Mouse (Mus musculus) heart, embryonic 14.5 days (tissue): Measurements from ENCODE around the gene A630001G21Rik. TPM values are rescaled to one million over a fixed set of nuclear protein-coding genes. Genes with fewer than 3 reads are reported as not detected.

Experiments
- ATAC-seq: fragments of 200-750 bp; cut with Nextera tagmentation; 2 replicates; pipeline ENCODE4 v1.8.0; 2017; ENCODE audit warnings: low read depth, moderate TSS enrichment; ENCODE audit not compliant: insufficient number of reproducible peaks, insufficient read depth, low FRiP score
- H3K27ac ChIP-seq, 2 experiments: fragments of 200-500 bp in 1 of 2; fragments of 300-500 bp in 1 of 2; sonication (generic) in 1 of 2; replicated peaks in 1 of 2; 2 replicates each; pipeline ENCODE4 v1.5.1; 2012 to 2014; ENCODE audit warnings: low read depth in 2 of 2, low read length in 2 of 2, control low read depth in 1 of 2, mild to moderate bottlenecking in 1 of 2, mixed read lengths in 1 of 2; ENCODE audit not compliant: control insufficient read depth in 1 of 2, insufficient read depth in 1 of 2
- H3K27me3 ChIP-seq: fragments of 300-500 bp; sonication (generic); 2 replicates; pipeline ENCODE4 v1.6.1; 2014; ENCODE audit warnings: mild to moderate bottlenecking, low read length, control low read depth; ENCODE audit not compliant: control insufficient read depth, insufficient read depth
- H3K36me3 ChIP-seq: fragments of 300-500 bp; sonication (generic); 2 replicates; pipeline ENCODE4 v1.6.1; 2014; ENCODE audit warnings: mild to moderate bottlenecking, control low read depth, low read length, mixed read lengths; ENCODE audit not compliant: control insufficient read depth, insufficient read depth
- H3K4me1 ChIP-seq, 2 experiments: fragments of 200-500 bp in 1 of 2; fragments of 300-500 bp in 1 of 2; sonication (generic) in 1 of 2; 2 replicates each; pipeline ENCODE4 v1.6.1; 2012 to 2014; ENCODE audit warnings: low read length in 2 of 2, control low read depth in 1 of 2, mixed read lengths in 1 of 2; ENCODE audit not compliant: control insufficient read depth in 2 of 2, insufficient read depth in 2 of 2
- H3K4me2 ChIP-seq: fragments of 300-500 bp; sonication (generic); 2 replicates; pipeline ENCODE4 v1.6.1; 2014; ENCODE audit warnings: mild to moderate bottlenecking, low read length
- H3K4me3 ChIP-seq, 2 experiments: fragments of 200-500 bp in 1 of 2; fragments of 300-500 bp in 1 of 2; sonication (generic) in 1 of 2; 2 replicates each; pipeline ENCODE4 v1.5.1; 2012 to 2014; ENCODE audit warnings: low read length in 2 of 2, mild to moderate bottlenecking in 2 of 2, control low read depth in 1 of 2, low read depth in 1 of 2, moderate library complexity in 1 of 2; ENCODE audit not compliant: control insufficient read depth in 1 of 2, insufficient read depth in 1 of 2
- H3K9ac ChIP-seq: fragments of 300-500 bp; sonication (generic); 2 replicates; pipeline ENCODE4 v1.6.1; 2014; ENCODE audit warnings: mild to moderate bottlenecking, low read length
- H3K9me3 ChIP-seq: fragments of 300-500 bp; sonication (generic); 2 replicates; pipeline ENCODE4 v1.6.1; 2016; ENCODE audit warnings: low read length, control low read depth; ENCODE audit not compliant: control insufficient read depth
- WGBS: fragments of 180-500 bp; shearing (Covaris S2); extraction: QIAGEN DNeasy Blood & Tissue Kit; methylation state at CpG from one replicate; pipeline ENCODE4 v1.1.7; 2014; 5-methylcytosine and 5-hydroxymethylcytosine counted together
- microRNA-seq: library from miRNA; unstranded; fragments of <30 nt; microRNA quantifications from one replicate; pipeline ENCODE4, GENCODE M21; 2016
- polyA plus RNA-seq: library from polyadenylated mRNA; unstranded; fragments of >200 nt; fragmentation: Nextera tagmentation; extraction: Ambion mirVana; gene quantifications from 2 replicates; pipeline ENCODE4 v1.2.1, GENCODE M21; 2014

The A630001G21Rik gene
- polyA plus RNA-seq, 1 experiment from 2014 or later, result 1.4 TPM

DNA sequence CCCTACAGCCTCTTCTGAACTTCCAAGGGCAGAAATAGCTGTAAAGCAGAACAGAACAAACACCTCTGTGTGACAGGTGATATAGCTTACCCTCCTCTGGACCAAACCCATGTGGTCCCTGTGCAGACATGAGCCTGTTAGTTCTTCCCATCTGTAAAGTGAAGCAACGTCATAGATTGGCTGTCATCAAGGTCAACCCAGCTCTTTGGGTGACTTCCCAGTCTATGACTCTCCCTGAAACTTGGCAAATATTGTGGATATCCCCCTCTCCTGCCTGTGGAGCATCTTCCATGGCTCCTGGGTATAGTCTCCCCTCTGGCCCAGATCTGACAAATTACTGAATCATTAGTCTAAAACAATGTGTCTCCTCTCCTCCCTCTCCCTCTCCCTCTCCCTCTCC lies 86.2 kb downstream of the A630001G21Rik start:
- WGBS, result 75% methylated on average over 1 of the region's 1 CpGs
- H3K9ac ChIP-seq, result no peak overlapping the region
- no peak overlapping the region for H3K27ac ChIP-seq
- no peak for ATAC-seq
- no peak overlapping the region for H3K4me3 ChIP-seq
- H3K36me3 ChIP-seq, result no peaks in the 10 kb centered on the region
- H3K27me3 ChIP-seq, result no peaks in the 10 kb centered on the region
- no peak overlapping the region for H3K4me2 ChIP-seq
- H3K9me3 ChIP-seq, result no peaks in the 10 kb centered on the region
- peaks cover 3 to 8% of the 10 kb centered on the region in 2 experiments for H3K4me1 ChIP-seq

DNA sequence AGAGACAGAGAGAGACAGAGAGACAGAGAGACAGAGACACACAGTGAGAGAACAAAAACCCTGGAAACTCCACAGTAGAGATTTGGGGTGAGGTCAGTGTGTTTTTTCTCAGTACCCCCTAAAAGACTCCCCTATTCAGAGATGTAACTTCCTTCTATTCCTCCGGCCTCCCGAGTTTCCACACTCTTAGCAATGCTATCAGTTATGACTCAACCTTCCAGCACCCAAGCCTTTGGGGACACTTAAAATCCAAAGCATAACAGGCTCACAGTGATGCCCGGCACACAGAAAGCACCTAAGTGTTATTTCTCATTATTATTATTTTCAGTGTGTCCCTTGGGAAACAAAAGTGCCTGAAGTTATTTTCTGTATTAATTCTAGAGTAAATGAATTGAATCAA lies 87.9 kb downstream of the A630001G21Rik start:
- Histone ChIP-seq H3K4me1 (peaks cover 5 to 8% of the 10 kb centered on the region in 2 experiments), H3K27ac (no peak overlapping the region), H3K4me2 (no peak overlapping the region), H3K36me3 (no peaks in the 10 kb centered on the region), H3K4me3 (no peak overlapping the region), H3K9ac (no peak overlapping the region), H3K9me3 (no peaks in the 10 kb centered on the region), H3K27me3 (no peaks in the 10 kb centered on the region)
- ATAC-seq, result no peak
- 57% methylated on average over 3 of the region's 3 CpGs for WGBS

DNA sequence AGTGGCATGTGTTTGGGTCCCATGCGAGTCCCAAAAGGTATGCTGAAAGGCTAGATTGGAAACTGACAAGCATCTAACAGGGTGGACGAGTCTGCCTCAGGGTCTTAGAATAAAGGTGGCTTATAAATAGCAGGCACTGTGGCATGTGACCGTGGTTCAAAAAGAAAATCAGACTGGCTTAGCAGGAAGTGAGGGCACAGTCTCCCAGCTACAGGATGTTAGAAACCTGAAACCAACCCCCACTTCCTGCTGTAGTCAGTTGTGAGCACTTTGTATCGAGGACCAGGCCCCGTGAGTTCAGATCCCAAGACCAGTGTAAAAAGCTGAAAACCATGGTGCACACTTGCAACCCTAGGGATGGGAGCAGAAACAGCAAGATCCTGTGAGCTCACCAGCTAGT lies 91.1 kb downstream of the A630001G21Rik start:
- Histone ChIP-seq H3K27me3 (no peaks in the 10 kb centered on the region), H3K4me3 (no peak overlapping the region), H3K4me1 (peaks cover 3 to 5% of the 10 kb centered on the region in 2 experiments; a peak in 3 of 4 replicates), H3K27ac (no peak overlapping the region), H3K36me3 (no peaks in the 10 kb centered on the region), H3K9me3 (no peaks in the 10 kb centered on the region), H3K4me2 (no peak overlapping the region), H3K9ac (no peak overlapping the region)
- 39% methylated on average over 5 of the region's 5 CpGs for WGBS
- no peak for ATAC-seq

DNA sequence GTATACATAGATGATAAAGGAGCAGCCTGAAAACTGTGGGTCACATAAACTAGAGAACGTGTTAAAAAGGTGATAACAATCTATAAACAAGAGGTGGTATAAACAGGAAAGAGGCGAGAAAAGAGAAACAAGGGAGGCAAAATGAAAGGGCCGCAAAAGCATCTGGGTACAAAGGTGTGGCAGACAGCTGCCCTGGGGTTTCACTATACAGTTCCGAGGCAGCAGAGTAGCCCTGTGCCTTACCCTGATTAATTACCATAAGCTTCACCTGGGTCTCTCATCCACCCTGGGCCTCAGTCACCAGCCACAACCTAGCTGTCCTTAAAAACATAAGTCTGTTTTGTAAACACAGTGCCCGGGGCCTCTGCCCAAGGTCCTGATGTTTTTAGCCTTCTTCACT lies 91.8 kb downstream of the A630001G21Rik start:
- Histone ChIP-seq H3K9me3 (no peaks in the 10 kb centered on the region), H3K36me3 (no peaks in the 10 kb centered on the region), H3K27ac (no peak overlapping the region), H3K4me2 (no peak overlapping the region), H3K4me3 (no peak overlapping the region), H3K9ac (no peak overlapping the region), H3K27me3 (no peaks in the 10 kb centered on the region), H3K4me1 (peaks cover 3 to 5% of the 10 kb centered on the region in 2 experiments; a peak in 3 of 4 replicates)
- ATAC-seq, result no peak
- 65% methylated on average over 5 of the region's 5 CpGs for WGBS

DNA sequence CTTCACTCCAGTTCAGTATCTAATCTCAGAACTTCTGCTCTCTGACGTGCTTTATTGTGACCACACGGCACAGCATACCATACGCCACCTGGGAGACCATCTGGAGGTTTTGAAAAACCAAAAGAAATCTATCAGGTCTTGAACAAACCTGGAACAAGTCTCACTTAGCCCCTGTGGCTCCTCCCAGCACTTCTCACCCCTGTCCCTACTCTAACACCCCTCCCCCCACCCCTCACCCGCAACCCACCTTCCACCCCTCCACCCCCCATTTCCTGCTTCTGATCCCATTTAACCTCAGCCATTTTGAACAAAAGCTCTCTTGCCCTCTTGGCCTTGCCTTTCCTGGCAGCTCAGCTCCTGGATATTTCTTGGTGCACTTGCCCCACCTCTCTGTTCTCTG lies 98.2 kb downstream of the A630001G21Rik start:
- H3K9ac ChIP-seq, result no peak overlapping the region
- ATAC-seq, result no peak
- H3K36me3 ChIP-seq, result no peaks in the 10 kb centered on the region
- H3K4me2 ChIP-seq, result no peak overlapping the region
- WGBS, result 42% methylated on average over 4 of the region's 4 CpGs
- H3K4me1 ChIP-seq, result no peaks in the 10 kb centered on the region
- no peaks in the 10 kb centered on the region for H3K9me3 ChIP-seq
- H3K4me3 ChIP-seq, result no peak overlapping the region
- H3K27ac ChIP-seq, result no peak overlapping the region
- no peaks in the 10 kb centered on the region for H3K27me3 ChIP-seq

Small RNAs within 50 kb of the gene (microRNA-seq; reads per million reads assigned to microRNA genes)
- gene Gm25472, result not detected
- gene Mir8096, result not detected

Other genes starting within 250 kb of the A630001G21Rik start
- gene G530012D18Rik, start 203.0 kb downstream of the A630001G21Rik start, polyA plus RNA-seq, result not detected in 2 replicates
- 1.9 and 2.1 TPM in 2 replicates for gene Sp110, start 179.8 kb downstream of the A630001G21Rik start, polyA plus RNA-seq
- 1.6 and 1.8 TPM in 2 replicates for gene Sp140, start 178.3 kb downstream of the A630001G21Rik start, polyA plus RNA-seq
- gene Sp100, start 128.7 kb downstream of the A630001G21Rik start, polyA plus RNA-seq, result 2.0 and 2.3 TPM in 2 replicates
- gene Cab39, start 14.8 kb upstream of the A630001G21Rik start, polyA plus RNA-seq, result 39.7 and 41.4 TPM in 2 replicates
- gene Itm2c, start 115.6 kb upstream of the A630001G21Rik start, polyA plus RNA-seq, result 129 and 189 TPM in 2 replicates
- gene 4933407L21Rik, start 149.8 kb upstream of the A630001G21Rik start, polyA plus RNA-seq, result 0.11 and 0.26 TPM in 2 replicates
- gene Gpr55, start 182.4 kb upstream of the A630001G21Rik start, polyA plus RNA-seq, result 0.07 TPM in 1 of 2 replicates, not detected in the other
- not detected in 2 replicates for gene Spata3, start 238.2 kb upstream of the A630001G21Rik start, polyA plus RNA-seq